Comparison of ENCODE assay signal across 9 mouse cellular contexts in the genomic region with DNA sequence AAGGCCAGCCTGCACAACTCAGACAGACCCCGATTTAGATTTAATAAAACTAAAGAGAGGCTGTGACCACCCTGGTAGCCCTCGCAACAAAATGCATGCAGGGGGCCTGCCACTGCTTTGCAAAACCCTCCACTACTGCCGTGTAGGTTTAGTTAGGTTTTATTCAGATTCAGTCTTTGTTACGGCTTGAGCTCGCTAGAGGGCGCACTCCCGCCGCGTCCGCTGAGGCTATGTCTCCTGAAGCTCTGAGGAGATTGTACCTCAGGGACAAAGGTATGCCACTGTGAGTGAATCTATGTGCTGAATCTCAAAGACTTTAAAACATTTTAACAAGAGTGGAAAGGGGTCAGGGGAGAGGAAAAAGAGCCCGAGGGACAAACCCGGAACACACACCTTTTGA. TPM values are rescaled to one million over a fixed set of nuclear protein-coding genes. Genes with fewer than 3 reads are reported as not detected.
DNase-seq lines count a peak whose midpoint lies in the region; ATAC-seq and TF ChIP-seq lines count a peak whose summit lies in the region.
"Had no signal": no experiment of that assay in that cellular context is flagged by ENCODE, and none has a peak within 500 bp of the region (broad histone marks: within the 10 kb centered on the region; RNA-seq: fewer than 3 reads in every experiment).

No protein-coding gene starts in this region.

- H3K9me3 ChIP-seq in forebrain, postnatal 0 days (ENCODE audit: low read length) = no peaks in the 10 kb centered on the region
- H3K9me3 ChIP-seq in midbrain, embryonic 16.5 days (replicated peaks; ENCODE audit: control insufficient read depth, low read length, poor library complexity, severe bottlenecking) = no peaks in the 10 kb centered on the region

- no peaks in the 10 kb centered on the region for H3K36me3 ChIP-seq in forebrain, postnatal 0 days (ENCODE audit: insufficient read depth)
- H3K36me3 ChIP-seq in midbrain, embryonic 16.5 days (ENCODE audit: control insufficient read depth, insufficient read depth, low read length) = no peaks in the 10 kb centered on the region

- H3K9ac ChIP-seq in forebrain, postnatal 0 days = no peak overlapping the region
- no peak overlapping the region for H3K9ac ChIP-seq in midbrain, embryonic 16.5 days (ENCODE audit: low read depth, low read length)

- H3K4me1 ChIP-seq in bone marrow, adult 2 months (ENCODE audit: control insufficient read depth, insufficient read depth, low read length) = no peaks in the 10 kb centered on the region
- H3K4me1 ChIP-seq in forebrain, postnatal 0 days (ENCODE audit: insufficient read depth) = no peaks in the 10 kb centered on the region
- H3K4me1 ChIP-seq in midbrain, embryonic 16.5 days (ENCODE audit: control insufficient read depth, insufficient read depth, low read length) = no peaks in the 10 kb centered on the region

- no peak overlapping the region for H3K4me2 ChIP-seq in forebrain, postnatal 0 days (ENCODE audit: low read depth)
- no peak overlapping the region for H3K4me2 ChIP-seq in midbrain, embryonic 16.5 days (ENCODE audit: low read length)

- TF ChIP-seq CTCF in gastrocnemius, adult 2 months (IDR thresholded peaks at IDR 0.05) = peak; percentile 68
- peak; percentile 59 for TF ChIP-seq CTCF in bone marrow, adult 2 months (IDR thresholded peaks at IDR 0.05; ENCODE audit: control insufficient read depth, insufficient read depth, low read length)
- peak; percentile 73 for TF ChIP-seq CTCF in forebrain, postnatal 0 days (IDR thresholded peaks at IDR 0.05; ENCODE audit: low read depth)

- TF ChIP-seq POLR2A in bone marrow, adult 2 months (IDR thresholded peaks at IDR 0.05; ENCODE audit: borderline replicate concordance, control insufficient read depth, low read depth, low read length) = no peak

- ATAC-seq in forebrain, postnatal 0 days = peak; percentile 62
- ATAC-seq in midbrain, embryonic 16.5 days = peak; percentile 48; the same call in 1 of the 2 replicates

- 11% methylated on average over 12 of the region's 12 CpGs for WGBS in bone marrow, adult 2 months
- 24% methylated on average over 12 of the region's 12 CpGs for WGBS in forebrain, postnatal 0 days
- 20% methylated on average over 12 of the region's 12 CpGs for WGBS in midbrain, embryonic 16.5 days

- no peaks in the 10 kb centered on the region for H3K27me3 ChIP-seq in forebrain, postnatal 0 days (ENCODE audit: insufficient read depth, low read length)
- H3K27me3 ChIP-seq in midbrain, embryonic 16.5 days (ENCODE audit: control insufficient read depth, insufficient read depth, low read depth, low read length) = no peaks in the 10 kb centered on the region

- no peak overlapping the region for H3K27ac ChIP-seq in gastrocnemius, adult 2 months
- H3K27ac ChIP-seq in bone marrow, adult 2 months (ENCODE audit: control insufficient read depth, insufficient read depth, low read depth, low read length, poor library complexity) = no peak overlapping the region
- no peak overlapping the region for H3K27ac ChIP-seq in forebrain, postnatal 0 days (ENCODE audit: low read depth, low read length)
- H3K27ac ChIP-seq in midbrain, embryonic 16.5 days (ENCODE audit: low read length) = no peak overlapping the region

- peak; percentile 43 for DNase-seq in gastrocnemius, adult 2 months
- DNase-seq in gastrocnemius, postnatal 25 days = no peak
- DNase-seq in B cell, adult 2 months = peak; percentile 60 to 62
- DNase-seq in forebrain, postnatal 0 days = peak; percentile 55
- peak; percentile 15 to 34 for DNase-seq in left cerebral cortex, postnatal 10 days (ENCODE audit: extremely low spot score in 1 of 2, low spot score in 2 of 2)
- DNase-seq in testis, postnatal 14 days (ENCODE audit: low spot score) = peak; percentile 57

- intact Hi-C loops in gastrocnemius, adult 2 months (cut with DNase I) = loop anchor here (1.0 kb wide), 1 partner anchor 97 kb away; no protein-coding TSS in a partner anchor
- intact Hi-C loops in left cerebral cortex, postnatal 10 days (cut with DNase I) = loop anchor here (10.0 kb wide), 1 partner anchor 91 kb away; no protein-coding TSS in a partner anchor

- no peak overlapping the region for H3K4me3 ChIP-seq in gastrocnemius, adult 2 months
- no peak overlapping the region for H3K4me3 ChIP-seq in bone marrow, adult 2 months (replicated peaks; ENCODE audit: control insufficient read depth, low read depth, low read length)
- no peak overlapping the region for H3K4me3 ChIP-seq in forebrain, postnatal 0 days (ENCODE audit: low read depth, low read length)
- H3K4me3 ChIP-seq in midbrain, embryonic 16.5 days (ENCODE audit: low read depth, low read length) = no peak overlapping the region

RNA-seq across cellular contexts. Expression of gene Rhox11, which starts 0.7 kb away (rescaled TPM):
- total RNA-seq in gastrocnemius, adult 2 months (2021) = not detected
- total RNA-seq in gastrocnemius, postnatal 25 days (2021) = not detected
- polyA plus RNA-seq in bone marrow, adult 2 months (2011; ENCODE audit: insufficient read depth, insufficient read length, low replicate concordance, missing spikeins) = not detected in 2 replicates
- total RNA-seq in forebrain, postnatal 0 days (2014; rRNA removed) = not detected in 2 replicates
- not detected in 2 replicates for polyA plus RNA-seq in forebrain, postnatal 0 days (2015; fragmentation: Nextera tagmentation; extraction: Ambion mirVana)
- total RNA-seq in left cerebral cortex, postnatal 10 days (2021) = not detected
- polyA plus RNA-seq in midbrain, embryonic 16.5 days (2015; fragmentation: Nextera tagmentation; extraction: Ambion mirVana) = not detected in 2 replicates
- total RNA-seq: left cerebral cortex, adult 8-10 months had no signal

RNA-seq across cellular contexts. Expression of gene Rhox10, which starts 18.0 kb away (rescaled TPM):
- not detected for total RNA-seq in gastrocnemius, adult 2 months (2021)
- total RNA-seq in gastrocnemius, postnatal 25 days (2021) = not detected
- not detected in 2 replicates for polyA plus RNA-seq in bone marrow, adult 2 months (2011; ENCODE audit: insufficient read depth, insufficient read length, low replicate concordance, missing spikeins)
- not detected in 2 replicates for total RNA-seq in forebrain, postnatal 0 days (2014; rRNA removed)
- not detected in 2 replicates for polyA plus RNA-seq in forebrain, postnatal 0 days (2015; fragmentation: Nextera tagmentation; extraction: Ambion mirVana)
- total RNA-seq in left cerebral cortex, postnatal 10 days (2021) = not detected
- not detected in 2 replicates for polyA plus RNA-seq in midbrain, embryonic 16.5 days (2015; fragmentation: Nextera tagmentation; extraction: Ambion mirVana)
- total RNA-seq: left cerebral cortex, adult 8-10 months had no signal

RNA-seq across cellular contexts. Expression of gene Rhox12, which starts 26.5 kb away (rescaled TPM):
- total RNA-seq in gastrocnemius, adult 2 months (2021) = not detected
- total RNA-seq in gastrocnemius, postnatal 25 days (2021) = not detected
- polyA plus RNA-seq in bone marrow, adult 2 months (2011; ENCODE audit: insufficient read depth, insufficient read length, low replicate concordance, missing spikeins) = not detected in 2 replicates
- not detected in 2 replicates for total RNA-seq in forebrain, postnatal 0 days (2014; rRNA removed)
- polyA plus RNA-seq in forebrain, postnatal 0 days (2015; fragmentation: Nextera tagmentation; extraction: Ambion mirVana) = not detected in 2 replicates
- total RNA-seq in left cerebral cortex, postnatal 10 days (2021) = not detected
- polyA plus RNA-seq in midbrain, embryonic 16.5 days (2015; fragmentation: Nextera tagmentation; extraction: Ambion mirVana) = not detected in 2 replicates
- total RNA-seq: left cerebral cortex, adult 8-10 months had no signal

RNA-seq across cellular contexts. Expression of gene Rhox13, which starts 36.8 kb away (rescaled TPM):
- not detected for total RNA-seq in gastrocnemius, adult 2 months (2021)
- not detected for total RNA-seq in gastrocnemius, postnatal 25 days (2021)
- polyA plus RNA-seq in bone marrow, adult 2 months (2011; ENCODE audit: insufficient read depth, insufficient read length, low replicate concordance, missing spikeins) = not detected in 2 replicates
- not detected in 2 replicates for total RNA-seq in forebrain, postnatal 0 days (2014; rRNA removed)
- polyA plus RNA-seq in forebrain, postnatal 0 days (2015; fragmentation: Nextera tagmentation; extraction: Ambion mirVana) = not detected in 2 replicates
- not detected for total RNA-seq in left cerebral cortex, postnatal 10 days (2021)
- not detected in 2 replicates for polyA plus RNA-seq in midbrain, embryonic 16.5 days (2015; fragmentation: Nextera tagmentation; extraction: Ambion mirVana)
- total RNA-seq: left cerebral cortex, adult 8-10 months had no signal

RNA-seq across cellular contexts. Expression of gene Btg1-ps2, which starts 41.3 kb away (rescaled TPM):
- total RNA-seq in gastrocnemius, adult 2 months (2021) = not detected
- total RNA-seq in gastrocnemius, postnatal 25 days (2021) = not detected
- not detected in 2 replicates for polyA plus RNA-seq in bone marrow, adult 2 months (2011; ENCODE audit: insufficient read depth, insufficient read length, low replicate concordance, missing spikeins)
- not detected in 2 replicates for total RNA-seq in forebrain, postnatal 0 days (2014; rRNA removed)
- not detected in 2 replicates for polyA plus RNA-seq in forebrain, postnatal 0 days (2015; fragmentation: Nextera tagmentation; extraction: Ambion mirVana)
- not detected for total RNA-seq in left cerebral cortex, postnatal 10 days (2021)
- not detected in 2 replicates for polyA plus RNA-seq in midbrain, embryonic 16.5 days (2015; fragmentation: Nextera tagmentation; extraction: Ambion mirVana)
- total RNA-seq: left cerebral cortex, adult 8-10 months had no signal
